Mouse (Mus musculus) retina, postnatal 1 day (tissue): ENCODE results near the gene Ier5.

Source experiments
- DNase-seq: peaks from one replicate; pipeline ENCODE4 v3.0.0-alpha.2; 2012

Gene Ier5

DNA sequence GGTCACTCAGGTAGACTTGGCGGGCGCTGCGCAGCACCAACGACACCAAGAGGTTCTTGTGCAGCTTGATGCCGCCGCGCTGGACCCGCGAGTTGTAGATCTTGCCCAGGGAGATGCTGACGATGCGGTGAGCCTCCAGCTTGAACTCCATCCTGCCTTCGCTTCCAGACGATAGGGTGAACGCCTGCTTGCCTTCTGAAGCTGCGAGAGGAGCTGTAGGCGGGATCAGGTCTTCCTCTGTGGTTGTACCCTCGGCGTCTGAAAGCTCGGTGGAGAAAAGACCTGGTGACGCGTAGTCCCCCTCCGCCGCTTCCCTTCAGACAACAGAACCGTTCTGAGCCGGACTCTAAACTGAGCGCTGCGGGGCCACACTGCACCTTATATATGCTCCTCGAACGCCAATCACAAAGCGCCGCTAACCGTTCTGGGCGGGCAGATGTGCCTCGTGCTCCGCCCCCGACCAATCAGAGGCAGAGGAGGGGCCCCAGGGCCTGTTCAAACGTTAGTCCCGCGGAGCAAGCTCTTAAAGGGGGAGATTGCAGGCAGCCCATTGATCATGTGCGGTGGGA lies at the start of gene Ier5:
Ier5 (minus strand) TSS at position 357 of the 569 bp plus-strand sequence.
- peak; percentile 99 for DNase-seq

DNA sequence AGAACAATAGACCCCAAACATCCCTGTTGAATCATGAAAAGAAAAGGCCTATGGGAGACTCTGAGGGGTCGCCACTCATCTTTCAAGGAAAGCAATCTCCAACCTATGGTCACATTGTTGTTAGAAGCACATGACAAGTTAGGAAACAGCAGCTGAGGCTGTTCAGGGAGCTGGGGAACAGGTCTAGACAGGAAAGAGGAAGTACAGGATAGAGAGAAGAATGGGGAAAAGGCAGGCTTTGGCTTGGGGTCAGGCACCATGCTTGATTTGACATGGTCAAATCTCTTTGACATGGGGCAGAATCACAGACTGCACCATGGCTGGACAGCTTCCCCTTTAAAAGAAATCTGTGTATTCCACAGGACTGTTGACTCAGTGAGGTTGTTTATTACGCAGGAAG lies 47.8 kb upstream of the Ier5 start:
- no peak for DNase-seq

DNA sequence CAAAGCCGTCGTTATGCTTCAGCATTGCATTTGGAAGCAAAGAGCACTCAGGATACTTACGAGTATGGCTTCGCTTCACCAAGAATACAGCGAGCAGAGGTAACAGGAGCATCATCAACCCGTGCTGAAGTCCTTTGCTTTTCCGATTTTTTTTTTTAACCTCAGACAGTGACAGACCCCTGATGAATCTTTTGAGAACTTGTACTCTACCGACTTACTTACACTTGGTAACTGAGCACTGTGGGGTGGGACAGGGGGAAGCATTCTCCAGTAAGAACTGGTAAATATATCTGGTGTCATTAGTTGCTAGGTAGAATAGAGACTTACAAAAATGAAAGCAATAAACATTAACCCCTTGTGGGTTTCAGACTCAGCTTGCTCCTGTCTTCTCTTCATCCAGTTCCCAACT lies 47.1 kb upstream of the Ier5 start, which contains the start of gene Mr1:
Mr1 (minus strand) TSS at position 243 of the 409 bp plus-strand sequence.
- DNase-seq: peak; percentile 49

DNA sequence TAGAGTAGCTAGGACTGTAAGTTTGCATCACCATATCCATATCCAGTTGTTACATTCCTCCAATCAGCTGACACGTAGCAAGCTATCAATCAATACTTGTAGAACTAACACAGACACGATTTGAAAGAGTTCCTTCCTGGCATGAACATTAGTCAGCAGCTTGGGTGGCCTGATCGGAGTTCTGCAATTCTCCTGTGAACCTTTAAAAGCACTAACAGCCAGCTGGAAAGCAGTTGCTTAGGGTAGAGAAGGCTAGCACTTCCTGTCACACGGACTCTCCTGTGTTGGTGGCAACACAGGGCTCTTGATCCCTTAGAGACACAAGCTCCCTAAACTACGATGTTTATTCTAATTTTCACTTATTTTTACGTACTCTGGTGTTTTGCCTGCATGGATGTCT lies 46.2 kb upstream of the Ier5 start:
- no peak for DNase-seq

DNA sequence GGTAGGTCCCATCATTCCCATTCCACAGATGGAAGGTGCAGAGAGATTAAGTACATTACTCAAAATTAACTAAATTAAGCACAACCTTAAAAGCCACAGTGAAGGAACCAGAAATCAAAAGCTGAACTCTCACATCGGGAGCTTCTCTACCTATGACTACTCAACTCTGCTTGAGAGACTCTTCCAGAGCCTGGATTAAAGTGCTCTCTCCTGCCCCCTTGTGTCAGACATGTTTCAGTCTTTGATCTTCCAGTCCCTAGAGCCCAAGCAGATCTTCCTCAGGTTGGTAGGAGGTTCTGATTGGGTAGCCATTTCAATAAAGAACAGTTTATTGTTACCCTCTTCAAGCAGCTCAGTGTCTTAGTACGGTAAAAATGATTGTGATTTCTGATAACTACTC lies 40.6 kb upstream of the Ier5 start:
- peak; percentile 75 for DNase-seq

DNA sequence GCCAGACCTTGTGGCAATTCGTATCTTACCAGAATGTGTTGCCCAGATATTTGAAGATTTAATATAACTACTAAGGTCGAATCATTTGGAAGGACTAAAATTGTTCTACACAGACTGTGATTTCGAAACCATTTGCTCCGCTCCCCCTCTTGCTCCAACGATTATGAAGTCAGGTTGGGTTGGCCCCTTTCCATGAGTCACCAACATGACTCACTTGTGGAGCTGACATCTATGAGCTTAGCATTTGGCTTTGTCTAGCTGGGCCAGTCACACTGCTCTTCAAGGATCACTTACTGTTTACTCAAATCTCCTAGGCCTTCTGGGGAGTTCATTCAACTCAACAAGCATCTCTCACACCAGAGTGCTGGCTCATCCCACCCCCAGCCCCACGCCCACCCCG lies 39.4 kb upstream of the Ier5 start:
- DNase-seq: no peak

DNA sequence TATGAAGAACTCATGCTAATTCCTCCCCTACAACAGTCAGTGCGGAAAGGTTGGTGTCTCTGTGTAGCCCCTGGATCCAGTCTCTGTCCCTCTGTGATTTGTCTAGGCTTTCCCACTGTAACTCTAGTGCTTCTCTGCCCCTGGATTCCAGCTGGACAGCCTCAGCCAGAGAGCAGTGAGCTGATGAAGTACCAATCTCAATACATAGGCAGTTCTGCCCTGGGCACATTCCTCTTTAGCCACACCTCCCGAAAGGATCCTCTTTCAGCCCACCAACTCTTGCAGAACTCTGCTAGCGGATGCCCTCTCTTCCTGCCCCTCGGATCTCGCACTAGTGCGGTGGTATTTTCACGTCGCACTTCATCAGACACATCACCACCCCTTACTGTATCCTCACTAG lies 35.4 kb upstream of the Ier5 start:
- no peak for DNase-seq

DNA sequence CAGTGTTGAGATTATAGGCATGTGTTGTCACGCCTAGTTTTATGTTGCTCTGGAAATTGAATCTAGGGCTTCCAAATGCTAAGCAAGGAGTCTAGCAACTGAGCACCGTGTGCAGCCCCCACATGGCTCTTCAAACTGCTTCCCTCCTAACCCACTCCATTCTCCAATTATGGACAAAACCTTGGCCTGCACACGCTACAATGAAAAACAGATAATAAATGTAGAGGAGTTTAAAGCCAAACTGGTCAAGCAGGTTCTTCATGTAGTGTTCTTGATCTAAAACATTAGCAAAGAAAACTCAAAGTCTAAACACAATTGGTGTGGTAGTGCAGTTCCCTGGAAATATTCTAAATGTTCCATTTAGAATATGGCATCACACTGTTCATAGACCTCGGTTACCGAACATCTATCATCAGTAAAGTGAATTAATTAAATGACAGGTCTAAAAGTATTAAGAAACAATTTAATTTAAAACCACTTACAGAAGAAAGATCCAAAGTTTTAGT lies 28.0 kb upstream of the Ier5 start:
- DNase-seq: no peak

DNA sequence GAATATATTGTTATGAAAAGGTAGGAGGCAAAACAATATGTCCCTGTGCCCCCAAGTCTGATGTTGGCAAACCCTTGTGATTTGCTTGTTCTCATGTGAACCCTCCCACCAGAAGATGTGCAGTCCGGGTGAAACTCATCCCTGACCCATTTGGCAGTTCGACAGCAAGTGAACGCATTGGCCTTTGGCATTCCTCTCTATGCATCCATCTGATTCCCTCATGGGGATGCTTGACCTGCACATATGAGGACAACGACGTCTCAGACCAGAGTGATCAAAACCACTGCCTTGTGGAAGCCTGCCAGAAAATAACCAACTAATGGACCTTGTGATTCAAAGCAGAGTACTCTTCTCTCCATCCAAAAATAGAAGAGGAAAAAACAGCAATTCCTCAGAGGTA lies 27.3 kb upstream of the Ier5 start:
- DNase-seq: peak; percentile 33

DNA sequence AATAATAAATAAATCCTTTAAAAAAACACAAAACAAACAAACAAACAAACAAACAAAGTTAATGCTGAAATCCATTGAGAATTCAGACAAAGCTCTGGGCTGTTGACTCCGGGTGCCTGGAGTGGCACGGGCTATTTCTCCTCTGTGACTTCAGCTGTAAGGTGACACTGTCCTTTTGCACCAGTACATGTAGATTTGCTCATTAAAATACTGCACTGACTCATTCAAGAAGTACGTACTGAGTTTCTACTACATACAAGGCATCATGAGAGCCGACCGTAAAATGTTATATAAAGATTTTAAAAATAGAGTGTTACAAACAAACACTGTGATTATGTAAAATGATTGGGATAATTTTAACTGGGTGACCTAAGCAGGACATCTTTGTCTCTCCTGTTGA lies 25.0 kb upstream of the Ier5 start:
- no peak for DNase-seq

DNA sequence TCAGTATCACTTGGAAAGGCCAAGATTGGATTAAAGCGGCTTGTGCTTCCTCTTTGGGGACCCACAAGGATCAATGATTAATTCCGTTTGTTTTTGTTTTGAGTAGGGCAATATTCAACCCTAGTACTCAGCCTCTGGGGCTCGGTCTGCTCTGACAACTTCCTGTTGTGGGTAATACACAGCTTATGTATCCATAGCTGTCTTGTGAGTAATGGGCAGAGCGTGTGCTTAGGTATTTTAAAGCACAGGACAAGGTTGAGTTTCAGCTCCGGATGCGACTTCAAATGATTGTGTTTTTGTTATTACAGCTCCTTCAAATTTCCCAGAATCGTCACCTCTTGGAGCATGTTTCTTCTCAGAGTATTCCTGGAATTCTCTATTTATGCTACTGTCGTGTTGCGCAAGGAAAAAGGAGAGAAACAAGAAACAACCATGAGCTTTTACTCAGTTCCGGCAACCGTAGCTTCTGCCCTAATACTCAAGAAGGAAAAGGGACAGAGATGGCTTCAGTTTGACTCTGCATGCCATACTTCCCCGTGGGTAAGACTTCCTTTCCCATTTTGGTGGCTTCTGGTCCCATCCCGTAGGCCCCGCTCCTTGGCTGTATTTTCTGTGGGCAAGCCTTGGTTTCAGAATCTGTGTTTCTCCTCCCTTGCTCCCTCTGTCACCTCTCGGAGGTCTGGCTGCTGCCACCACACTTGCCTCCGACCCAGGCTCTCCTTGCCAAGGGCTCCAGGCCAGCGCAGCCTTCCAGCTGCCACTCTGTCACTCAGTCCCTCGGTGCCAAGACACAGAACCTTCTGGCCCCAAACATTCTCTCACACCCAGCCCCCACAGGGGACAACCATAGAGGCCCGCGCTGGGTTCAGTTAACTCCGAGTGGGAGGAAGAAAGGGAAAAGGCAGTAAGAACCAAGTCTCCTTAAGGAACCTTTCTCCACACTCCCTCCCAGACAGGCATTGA lies 22.8 kb upstream of the Ier5 start:
- DNase-seq: no peak

DNA sequence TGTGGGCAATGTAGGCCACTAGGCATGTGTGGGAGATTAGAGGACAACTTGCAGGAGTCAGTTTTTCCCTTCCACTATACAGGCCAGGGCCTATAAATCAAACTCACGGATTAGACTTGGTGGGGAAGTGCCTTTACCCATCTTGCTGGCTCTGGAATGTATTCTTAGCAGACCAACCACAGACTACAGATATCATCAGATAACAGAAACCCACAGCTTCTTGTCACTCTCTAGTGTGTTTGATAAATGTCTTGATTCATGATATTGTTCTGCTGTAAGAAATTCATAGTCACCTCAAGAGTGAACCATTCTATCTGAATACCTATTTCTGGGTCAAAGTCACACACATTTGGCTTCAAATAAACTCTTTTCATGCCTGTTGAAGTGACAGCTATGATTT lies 20.3 kb upstream of the Ier5 start:
- DNase-seq: no peak

DNA sequence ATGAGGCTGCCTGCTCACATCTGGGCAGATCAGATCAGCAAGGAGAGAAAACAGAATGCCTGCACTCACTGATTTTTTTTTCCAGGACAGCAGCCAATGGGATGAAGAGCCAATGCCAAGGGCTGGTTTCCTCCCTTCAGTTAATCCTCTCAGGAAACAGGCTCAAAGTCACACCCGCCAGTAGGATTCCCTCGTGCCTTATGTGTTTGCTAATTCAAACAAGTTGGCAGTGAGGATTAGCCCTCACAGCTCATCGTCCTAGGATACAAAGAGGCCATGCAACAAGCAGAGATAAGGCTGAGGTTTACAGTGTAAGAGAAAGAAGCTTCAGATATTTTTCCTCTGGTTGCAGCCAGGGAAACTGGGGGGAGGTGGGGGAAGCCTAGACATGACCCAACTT lies 14.5 kb upstream of the Ier5 start:
- DNase-seq: peak; percentile 77

DNA sequence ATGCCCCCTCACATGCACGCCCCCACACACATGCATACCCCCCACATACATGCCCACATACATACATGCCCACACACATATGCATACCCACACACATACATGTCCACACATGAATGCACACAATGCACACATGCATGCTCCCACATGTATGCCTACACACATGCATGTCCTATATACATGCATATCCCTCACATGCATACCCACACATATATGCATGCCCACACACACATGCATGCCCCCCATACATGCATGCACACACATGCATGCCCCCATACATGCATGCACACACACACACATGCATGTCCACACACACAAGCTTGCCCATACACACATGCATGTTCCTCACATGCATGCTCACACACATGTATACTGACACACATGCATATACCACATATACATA lies 13.4 kb upstream of the Ier5 start:
- no peak for DNase-seq

DNA sequence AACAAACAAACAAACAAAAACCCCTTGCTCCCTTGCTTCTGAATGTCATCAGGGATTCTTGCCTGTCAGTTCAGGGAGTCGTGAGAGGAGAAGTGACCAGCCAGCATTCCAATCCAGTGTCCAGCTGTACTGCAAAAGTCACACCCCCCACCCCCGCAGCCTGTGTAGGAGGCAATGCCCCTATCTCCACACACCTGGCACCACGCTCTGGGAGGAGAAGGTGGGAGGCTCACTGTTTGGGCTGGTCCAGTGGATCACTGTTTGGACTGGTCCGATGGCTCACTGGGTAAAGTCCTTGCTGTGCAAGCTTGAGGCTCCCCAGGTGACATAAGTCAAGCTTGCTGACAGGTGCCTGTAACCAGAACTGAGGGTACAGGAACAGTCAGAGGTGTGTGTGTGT lies 12.7 kb upstream of the Ier5 start:
- no peak for DNase-seq

DNA sequence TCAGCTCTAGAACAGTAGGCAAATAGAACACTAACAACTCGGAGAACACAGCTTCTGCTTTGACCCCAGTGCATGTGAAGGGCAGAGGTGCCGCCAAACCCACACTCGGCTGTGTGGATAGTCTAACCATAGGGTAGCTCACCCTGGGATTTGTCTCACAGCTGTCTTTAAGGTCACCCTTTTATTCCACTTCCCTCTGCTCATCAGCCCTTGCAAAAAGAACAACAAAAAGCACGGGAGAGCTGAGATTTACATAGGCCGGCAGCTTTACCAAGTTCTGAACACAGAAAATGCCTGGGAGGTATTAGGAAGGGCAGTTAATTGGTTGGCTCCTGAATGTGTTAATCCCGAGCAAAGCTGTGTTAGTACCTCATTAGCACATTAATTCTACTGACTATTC lies 12.1 kb upstream of the Ier5 start:
- DNase-seq: peak; percentile 70

DNA sequence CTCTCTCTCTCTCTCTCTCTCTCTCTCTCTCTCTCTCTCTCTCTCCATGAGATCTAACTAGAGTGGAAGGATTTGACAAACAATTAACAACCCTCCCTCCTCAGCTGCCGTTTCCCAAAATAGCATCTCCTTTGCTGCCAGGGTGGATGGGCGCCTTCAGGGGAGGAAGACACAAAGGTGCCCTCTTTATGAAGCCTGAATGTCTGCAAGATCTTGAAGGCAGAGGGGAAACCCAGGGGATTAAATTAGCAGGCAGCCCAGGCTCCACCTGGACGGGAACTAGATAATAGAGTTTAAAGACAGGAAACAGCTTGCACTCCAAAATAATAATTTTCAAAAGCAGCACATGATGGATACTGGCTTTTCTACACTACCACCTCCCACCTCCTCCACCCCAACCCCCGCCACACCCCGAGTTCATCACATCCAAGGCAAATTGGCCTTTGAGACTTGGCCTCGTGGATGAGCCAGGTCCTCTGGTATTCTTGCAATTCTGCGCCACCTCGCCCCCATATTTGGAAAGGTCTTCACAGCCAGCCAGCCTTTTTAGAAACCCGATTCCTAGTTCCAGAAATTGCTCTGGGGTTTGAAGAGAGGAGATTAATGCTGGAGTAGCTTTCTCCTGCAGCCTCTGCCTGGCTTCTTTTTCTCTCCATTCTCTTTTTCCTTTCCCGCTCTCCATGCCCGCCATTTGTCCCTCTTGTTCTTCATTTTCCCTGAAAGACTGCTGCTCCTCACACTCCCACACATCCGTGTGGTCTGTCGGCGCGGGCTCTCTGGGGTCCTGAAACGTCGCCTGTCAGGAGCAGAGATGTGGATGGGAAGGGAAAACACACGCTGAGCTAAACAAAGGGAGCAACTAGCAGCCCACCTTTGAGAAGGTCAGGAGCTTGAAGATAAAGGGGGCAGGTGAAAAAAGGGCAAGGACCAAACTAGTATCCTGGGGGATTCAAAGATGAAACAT lies 10.2 kb upstream of the Ier5 start:
- peak; percentile 61 for DNase-seq

DNA sequence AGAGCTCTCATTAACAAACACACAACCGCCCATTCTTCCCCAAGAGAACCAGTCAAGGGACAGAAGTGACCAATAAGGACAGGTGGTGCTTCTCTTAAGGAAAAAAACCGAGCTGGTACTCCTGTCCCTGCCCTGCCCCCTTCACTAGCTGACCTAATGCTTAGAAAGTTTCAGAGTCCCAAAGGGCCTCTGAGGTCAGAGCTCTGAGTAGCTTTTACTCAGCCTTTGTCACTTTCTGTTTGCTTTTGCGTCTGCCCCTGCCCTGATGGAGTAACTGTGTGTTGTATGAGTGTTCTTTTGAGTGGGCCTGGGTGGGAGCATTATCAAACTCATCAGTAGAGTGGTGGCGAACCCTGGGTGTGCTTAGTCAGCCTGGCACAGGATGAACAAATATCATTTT lies 9.0 kb upstream of the Ier5 start:
- peak; percentile 47 for DNase-seq

DNA sequence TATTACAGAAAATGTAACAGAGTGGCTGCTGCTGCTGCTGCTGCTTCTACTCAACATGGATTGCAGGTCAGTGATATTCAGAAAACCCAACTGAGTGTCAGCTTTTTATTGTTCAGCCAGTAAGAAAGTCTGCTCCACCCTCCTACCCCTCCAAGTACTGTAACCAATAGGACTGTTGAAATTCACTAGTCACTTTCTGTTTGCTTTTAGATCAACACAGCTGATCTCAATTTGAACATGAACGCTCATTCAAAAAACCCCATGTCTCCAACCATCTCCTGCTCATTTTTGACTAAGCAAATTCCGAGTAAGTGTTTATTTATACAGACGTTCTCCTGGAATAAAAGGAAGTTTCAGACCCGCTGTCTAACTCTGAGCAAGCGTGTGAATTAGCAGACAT lies 8.4 kb upstream of the Ier5 start:
- no peak for DNase-seq

DNA sequence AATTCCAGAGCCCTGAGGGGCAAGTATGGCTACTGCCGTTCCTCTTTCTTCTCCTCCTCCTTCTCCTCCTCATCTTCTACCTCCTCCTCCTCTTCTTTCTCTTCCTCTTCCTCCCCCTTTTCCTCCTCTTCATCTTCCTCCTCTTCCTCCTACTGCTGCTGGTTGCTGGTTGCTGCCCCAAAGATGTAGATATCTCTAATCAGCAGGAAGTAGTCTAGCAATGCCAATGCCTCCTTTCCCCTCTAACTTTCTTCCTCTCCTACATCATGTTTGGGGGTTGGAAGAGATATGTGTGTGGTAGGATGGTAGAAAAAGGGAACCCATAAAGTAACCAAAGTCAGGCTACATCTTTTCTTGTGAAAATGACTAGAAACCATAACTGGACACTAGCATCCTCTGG lies 6.9 kb upstream of the Ier5 start:
- no peak for DNase-seq

DNA sequence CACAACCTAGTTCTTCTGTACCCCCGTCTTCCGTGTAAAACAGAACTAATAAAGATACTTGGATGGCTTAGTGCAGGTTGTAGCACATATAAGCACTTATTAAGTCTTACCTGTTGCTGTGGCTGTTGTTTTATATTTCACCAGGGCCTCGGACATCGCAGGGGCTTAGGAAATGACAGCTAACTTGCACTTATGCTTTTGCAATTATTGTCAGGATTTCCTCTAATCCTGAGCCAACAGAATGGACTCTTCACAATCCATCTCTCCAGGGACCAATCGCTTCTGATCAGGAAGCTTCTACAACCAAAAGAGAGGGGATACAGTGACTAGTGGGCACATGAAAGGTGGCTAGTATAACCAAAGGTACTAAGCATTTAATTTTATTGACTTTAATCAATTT lies 4.6 kb upstream of the Ier5 start:
- DNase-seq: no peak

DNA sequence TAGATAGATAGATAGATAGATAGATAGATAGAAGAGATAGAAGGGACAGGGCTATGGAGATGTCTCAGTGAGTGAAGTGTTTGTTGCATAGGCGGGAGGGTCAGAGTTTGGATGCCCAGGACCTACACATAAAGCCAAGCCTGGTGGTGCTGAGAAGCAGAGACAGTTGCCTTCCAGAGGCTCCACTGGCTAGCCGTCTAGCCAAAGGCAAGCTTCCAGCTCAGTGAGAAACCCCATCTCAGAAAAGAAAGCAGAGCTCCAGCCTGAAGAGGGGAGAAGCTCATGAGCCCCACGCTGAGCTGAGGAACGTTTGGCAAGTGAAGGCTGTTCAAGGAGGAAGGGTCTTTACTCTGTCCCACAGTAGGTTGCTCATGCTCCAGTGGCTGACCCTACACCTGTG lies 3.2 kb upstream of the Ier5 start:
- DNase-seq: no peak
